Mouse (Mus musculus): ENCODE results near the gene Kif19a. TPM values are rescaled to one million over a fixed set of nuclear protein-coding genes. Genes with fewer than 3 reads are reported as not detected.
A peak's percentile ranks its signal among the peaks of the same experiment; 100 is the strongest.

Gene Kif19a
- polyA plus RNA-seq, 1 experiment: 5.5 TPM

DNA sequence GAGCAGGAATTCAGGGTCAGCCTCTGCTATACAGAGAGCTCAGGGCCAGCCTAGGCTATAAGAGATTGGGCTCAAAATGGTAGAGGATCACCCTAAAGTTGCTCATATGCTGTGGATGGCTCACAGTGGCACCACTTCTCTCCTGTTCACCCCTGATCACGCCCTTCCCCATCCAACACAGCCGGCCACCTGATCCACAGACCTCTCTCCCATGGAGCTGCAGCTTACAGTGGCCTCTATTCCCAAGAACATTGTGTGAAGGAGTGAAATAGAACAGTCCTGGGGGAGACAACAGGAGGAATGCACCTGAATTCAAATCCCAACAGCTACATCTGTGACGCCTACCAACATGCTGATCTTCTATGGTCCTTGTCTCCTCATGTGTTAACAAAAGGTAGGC is 33.4 kb downstream of the Kif19a start, which contains the start of gene Gpr142:
TSS of gene Gpr142 (plus strand) at position 301 of the 400 bp plus-strand sequence.
- Histone ChIP-seq H3K27ac (ENCODE audit: insufficient read depth, low read length) (no peak within 1 kb of the TSS), H3K4me3 (ENCODE audit: insufficient read depth, low read length) (no peak within 1 kb of the TSS), H3K4me1 (ENCODE audit: control insufficient read depth, insufficient read depth, low read length) (no peaks in the 10 kb centered on the region; the same call in none of the 2 replicates)
- TF ChIP-seq CTCF (IDR thresholded peaks at IDR 0.05; ENCODE audit: extremely low read depth, insufficient read depth, low read length) (no peak), POLR2A (IDR thresholded peaks at IDR 0.05; ENCODE audit: extremely low read depth, insufficient read depth, low read length) (no peak)

DNA sequence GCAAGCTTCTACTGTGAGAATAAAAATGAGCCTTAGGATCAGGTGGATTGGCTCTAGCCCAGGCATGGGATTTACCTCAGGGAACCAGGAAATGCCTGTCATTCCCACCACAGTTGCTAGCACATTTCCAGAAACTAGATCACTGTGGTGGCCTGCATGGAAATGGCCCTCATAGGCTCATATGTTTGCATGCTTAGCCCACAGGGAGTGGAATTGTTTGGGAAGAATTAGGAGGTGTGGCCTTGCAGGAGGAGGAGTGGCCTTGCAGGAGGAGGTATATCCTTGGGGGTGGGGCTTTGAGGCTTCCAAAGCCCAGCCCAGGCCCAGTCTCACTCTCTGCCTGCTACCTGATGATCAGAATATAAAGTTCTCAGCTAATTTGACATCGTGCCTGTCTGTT is 36.7 kb downstream of the Kif19a start:
- Histone ChIP-seq H3K4me3 (ENCODE audit: insufficient read depth, low read length) (no peak overlapping the region), H3K4me1 (ENCODE audit: control insufficient read depth, insufficient read depth, low read length) (no peaks in the 10 kb centered on the region), H3K27ac (ENCODE audit: insufficient read depth, low read length) (no peak overlapping the region)
- no peak for TF ChIP-seq POLR2A (IDR thresholded peaks at IDR 0.05; ENCODE audit: extremely low read depth, insufficient read depth, low read length)
- no peak for TF ChIP-seq CTCF (IDR thresholded peaks at IDR 0.05; ENCODE audit: extremely low read depth, insufficient read depth, low read length)

DNA sequence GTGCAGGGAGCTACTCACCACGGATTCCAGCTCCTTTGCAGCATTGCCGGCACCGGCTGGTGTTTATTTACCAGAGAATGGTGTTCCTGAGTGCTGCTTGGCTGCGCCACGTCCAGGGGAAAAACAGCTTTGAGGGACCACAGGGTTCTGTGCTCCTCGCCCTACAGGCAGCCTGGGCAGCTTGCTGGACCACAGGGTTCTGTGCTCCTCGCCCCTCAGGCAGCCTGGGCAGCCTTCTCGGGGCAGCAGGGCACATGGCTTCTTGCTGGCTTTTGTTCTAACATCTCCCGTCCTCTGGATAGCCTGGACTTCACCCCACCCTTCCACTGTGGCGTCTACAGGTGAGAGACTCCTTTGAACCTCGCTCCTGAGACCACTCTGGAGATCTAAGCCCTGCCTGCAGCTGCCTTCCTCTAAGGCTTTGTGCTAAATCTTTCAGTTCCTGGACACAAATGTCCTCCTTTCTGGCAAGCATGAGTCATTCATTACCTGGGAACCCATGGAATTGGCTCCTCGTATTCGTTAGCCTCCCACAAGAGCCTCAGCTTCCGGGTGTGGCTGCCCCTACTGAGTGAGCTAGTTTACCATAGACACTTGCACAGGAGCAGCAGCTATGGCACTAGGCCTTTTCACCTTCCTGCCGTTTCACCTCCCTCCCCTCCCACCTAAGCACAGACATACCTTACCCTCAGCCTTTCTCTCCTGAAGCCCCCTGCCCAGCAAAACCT is 37.5 kb downstream of the Kif19a start:
- no peak overlapping the region for H3K4me3 ChIP-seq (ENCODE audit: insufficient read depth, low read length)
- H3K4me1 ChIP-seq (ENCODE audit: control insufficient read depth, insufficient read depth, low read length): no peaks in the 10 kb centered on the region
- no peak overlapping the region for H3K27ac ChIP-seq (ENCODE audit: insufficient read depth, low read length)
- TF ChIP-seq CTCF (IDR thresholded peaks at IDR 0.05; ENCODE audit: extremely low read depth, insufficient read depth, low read length) (no peak), POLR2A (IDR thresholded peaks at IDR 0.05; ENCODE audit: extremely low read depth, insufficient read depth, low read length) (no peak)

DNA sequence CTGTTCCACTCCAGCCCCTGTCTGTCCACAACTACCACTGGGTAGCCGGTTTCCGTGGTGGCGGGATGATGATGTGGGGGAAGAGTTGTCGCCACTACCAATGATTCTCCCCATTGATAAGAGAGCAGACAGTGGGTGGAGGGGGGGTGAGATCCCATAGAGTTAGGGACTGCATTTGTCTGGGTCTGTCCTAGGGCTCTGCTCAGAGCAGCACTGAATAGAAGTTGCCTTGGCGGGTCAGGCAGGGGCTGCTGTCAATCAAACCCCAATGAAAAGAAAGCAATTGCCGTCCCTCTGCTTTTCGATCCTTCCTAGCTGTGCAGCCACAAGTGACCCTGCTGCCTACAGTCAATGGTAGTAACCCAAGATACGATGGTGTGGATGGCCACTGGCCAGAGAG is 38.8 kb downstream of the Kif19a start:
- TF ChIP-seq POLR2A (IDR thresholded peaks at IDR 0.05; ENCODE audit: extremely low read depth, insufficient read depth, low read length) (no peak), CTCF (IDR thresholded peaks at IDR 0.05; ENCODE audit: extremely low read depth, insufficient read depth, low read length) (no peak)

DNA sequence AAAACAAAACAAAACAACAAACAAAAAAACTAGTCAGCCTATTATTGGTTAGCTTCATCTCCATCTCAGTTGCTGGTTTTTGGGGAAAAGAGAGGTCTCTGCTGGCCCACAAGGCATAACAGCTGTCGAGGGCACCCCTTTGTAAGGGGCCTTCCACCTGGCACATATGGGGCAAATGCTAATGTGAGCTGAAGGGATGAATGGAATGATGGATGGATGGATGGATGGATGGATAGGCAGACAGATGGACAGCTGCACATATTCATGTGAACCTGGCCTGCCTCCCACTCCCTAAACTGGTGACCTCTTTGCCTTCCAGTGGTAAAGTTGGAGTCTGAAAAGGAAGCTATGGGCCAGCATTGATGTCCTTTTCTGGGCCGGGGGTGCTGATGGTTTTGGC is 41.8 kb downstream of the Kif19a start:
- TF ChIP-seq CTCF (IDR thresholded peaks at IDR 0.05; ENCODE audit: extremely low read depth, insufficient read depth, low read length): no peak
- TF ChIP-seq POLR2A (IDR thresholded peaks at IDR 0.05; ENCODE audit: extremely low read depth, insufficient read depth, low read length): no peak
- Histone ChIP-seq H3K4me3 (ENCODE audit: insufficient read depth, low read length) (no peak overlapping the region), H3K4me1 (ENCODE audit: control insufficient read depth, insufficient read depth, low read length) (no peaks in the 10 kb centered on the region), H3K27ac (ENCODE audit: insufficient read depth, low read length) (no peak overlapping the region)

More for the DNA sequence above, 38.8 kb downstream of the Kif19a start:
- Histone ChIP-seq H3K27ac (ENCODE audit: insufficient read depth, low read length) (no peak overlapping the region), H3K4me1 (ENCODE audit: control insufficient read depth, insufficient read depth, low read length) (no peaks in the 10 kb centered on the region), H3K4me3 (ENCODE audit: insufficient read depth, low read length) (no peak overlapping the region)

DNA sequence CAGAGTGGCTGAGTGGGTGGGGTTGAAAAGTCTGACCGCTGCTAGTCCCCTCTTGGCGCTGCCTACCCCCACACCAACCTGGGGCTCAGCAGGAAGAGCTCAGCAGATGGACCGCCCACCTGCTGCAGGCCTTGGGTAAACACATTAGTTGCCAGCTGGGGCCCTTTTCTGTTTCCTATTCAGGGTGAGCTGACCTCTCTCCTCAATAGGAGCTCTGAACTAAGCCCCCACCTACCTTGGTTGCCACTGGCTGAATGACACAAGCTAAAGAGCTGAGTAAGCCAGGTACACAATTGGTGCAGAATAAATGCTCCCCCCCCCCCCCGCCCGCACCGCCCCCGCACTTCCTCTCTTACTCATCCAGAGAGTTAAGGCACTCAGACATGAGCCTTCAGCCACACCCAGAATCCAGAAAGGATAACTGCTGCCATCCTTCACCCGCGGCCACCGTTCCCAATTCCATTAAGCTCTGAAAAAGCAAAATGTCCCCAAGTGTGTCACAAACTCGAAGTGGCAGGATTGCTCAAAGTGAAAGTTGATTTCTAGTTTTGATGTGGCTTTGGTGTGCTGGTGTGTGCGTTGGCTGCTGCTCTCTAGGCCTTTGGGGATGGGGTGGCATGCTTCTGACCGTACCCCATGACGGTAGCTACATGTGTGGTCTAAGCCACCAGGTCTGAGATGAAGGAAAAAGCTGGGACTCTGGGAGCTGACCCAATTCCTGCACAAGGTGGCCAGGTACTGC is 42.7 kb downstream of the Kif19a start:
- H3K4me1 ChIP-seq (ENCODE audit: control insufficient read depth, insufficient read depth, low read length): no peaks in the 10 kb centered on the region
- H3K27ac ChIP-seq (ENCODE audit: insufficient read depth, low read length): no peak overlapping the region
- no peak overlapping the region for H3K4me3 ChIP-seq (ENCODE audit: insufficient read depth, low read length)
- no peak for TF ChIP-seq POLR2A (IDR thresholded peaks at IDR 0.05; ENCODE audit: extremely low read depth, insufficient read depth, low read length)
- no peak for TF ChIP-seq CTCF (IDR thresholded peaks at IDR 0.05; ENCODE audit: extremely low read depth, insufficient read depth, low read length)

DNA sequence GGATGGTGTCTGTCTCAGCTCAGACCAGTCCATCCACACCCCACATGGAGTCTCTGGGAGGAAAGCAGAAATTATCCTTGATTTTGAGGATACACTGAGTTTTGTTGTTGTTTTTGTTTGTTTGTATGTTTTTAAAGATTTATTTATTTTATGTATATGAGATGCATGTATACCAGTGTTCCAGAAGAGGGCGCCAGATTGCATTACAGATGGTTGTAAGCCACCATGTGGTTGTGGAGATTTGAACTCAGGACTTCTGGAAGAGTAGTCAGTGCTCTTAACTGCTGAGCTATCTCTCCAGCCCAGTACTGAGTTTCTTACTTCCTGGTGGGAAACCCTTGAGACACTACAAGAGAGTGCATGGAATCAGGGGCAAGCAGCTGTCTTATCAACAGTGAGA is 44.2 kb downstream of the Kif19a start:
- no peak for TF ChIP-seq POLR2A (IDR thresholded peaks at IDR 0.05; ENCODE audit: extremely low read depth, insufficient read depth, low read length)
- TF ChIP-seq CTCF (IDR thresholded peaks at IDR 0.05; ENCODE audit: extremely low read depth, insufficient read depth, low read length): no peak

DNA sequence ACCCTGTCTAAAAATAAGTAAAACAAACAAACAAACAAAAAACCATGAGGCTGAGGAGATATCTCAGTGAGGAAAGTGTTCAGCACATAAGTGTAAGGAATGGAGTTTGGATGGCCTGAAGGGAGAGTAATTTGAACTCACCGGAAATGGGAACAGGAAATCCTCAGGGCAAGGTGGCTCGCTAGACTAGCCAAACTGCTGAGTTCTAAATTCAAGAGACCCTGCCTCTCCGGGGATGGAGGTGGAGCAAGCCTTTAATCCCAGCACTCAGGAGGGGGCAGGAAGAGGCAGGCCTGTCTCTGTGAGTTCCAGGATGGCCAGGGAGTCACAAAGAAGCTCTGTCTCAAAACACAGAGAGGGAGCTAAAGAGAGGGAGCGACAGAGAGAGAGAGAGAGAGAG is 45.2 kb downstream of the Kif19a start:
- no peak overlapping the region for H3K4me3 ChIP-seq (ENCODE audit: insufficient read depth, low read length)
- H3K4me1 ChIP-seq (ENCODE audit: control insufficient read depth, insufficient read depth, low read length): no peaks in the 10 kb centered on the region
- H3K27ac ChIP-seq (ENCODE audit: insufficient read depth, low read length): no peak overlapping the region
- TF ChIP-seq POLR2A (IDR thresholded peaks at IDR 0.05; ENCODE audit: extremely low read depth, insufficient read depth, low read length): no peak
- TF ChIP-seq CTCF (IDR thresholded peaks at IDR 0.05; ENCODE audit: extremely low read depth, insufficient read depth, low read length): no peak

More for the DNA sequence above, 44.2 kb downstream of the Kif19a start:
- Histone ChIP-seq H3K27ac (ENCODE audit: insufficient read depth, low read length) (no peak overlapping the region), H3K4me1 (ENCODE audit: control insufficient read depth, insufficient read depth, low read length) (no peaks in the 10 kb centered on the region), H3K4me3 (ENCODE audit: insufficient read depth, low read length) (no peak overlapping the region)

DNA sequence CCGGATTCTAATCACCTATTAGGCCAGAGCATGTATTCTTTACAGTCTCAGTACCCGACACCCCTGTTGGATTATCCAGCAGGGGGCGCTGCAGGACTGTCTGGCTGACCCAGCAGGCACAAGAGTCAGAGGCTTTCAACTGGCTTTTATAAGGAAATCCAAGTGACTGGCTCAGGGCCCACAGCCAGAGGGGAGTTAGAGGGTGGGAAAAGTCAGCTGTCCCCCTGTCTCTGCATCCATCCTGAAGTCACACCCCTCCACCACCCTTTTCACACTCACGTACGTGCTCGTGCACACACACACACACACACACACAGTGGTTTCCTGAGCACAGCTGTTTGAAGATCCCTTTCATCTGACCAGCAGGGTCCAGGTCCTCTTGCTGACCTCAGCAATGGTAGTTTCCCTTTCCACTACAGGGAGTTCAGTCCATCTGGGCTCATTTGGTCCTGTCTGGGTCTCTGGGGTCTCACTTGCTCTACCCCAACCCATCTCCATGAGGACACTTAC is 47.6 kb downstream of the Kif19a start:
- Histone ChIP-seq H3K27ac (ENCODE audit: insufficient read depth, low read length) (no peak overlapping the region), H3K4me1 (ENCODE audit: control insufficient read depth, insufficient read depth, low read length) (no peaks in the 10 kb centered on the region; the same call in 1 of the 2 replicates), H3K4me3 (ENCODE audit: insufficient read depth, low read length) (no peak overlapping the region)
- TF ChIP-seq CTCF (IDR thresholded peaks at IDR 0.05; ENCODE audit: extremely low read depth, insufficient read depth, low read length) (peak; percentile 80), POLR2A (IDR thresholded peaks at IDR 0.05; ENCODE audit: extremely low read depth, insufficient read depth, low read length) (no peak)
